Mouse (Mus musculus): ENCODE data around the gene Ccnd1.
A peak's percentile ranks its signal among the peaks of the same experiment; 100 is the strongest.

Gene Ccnd1

DNA sequence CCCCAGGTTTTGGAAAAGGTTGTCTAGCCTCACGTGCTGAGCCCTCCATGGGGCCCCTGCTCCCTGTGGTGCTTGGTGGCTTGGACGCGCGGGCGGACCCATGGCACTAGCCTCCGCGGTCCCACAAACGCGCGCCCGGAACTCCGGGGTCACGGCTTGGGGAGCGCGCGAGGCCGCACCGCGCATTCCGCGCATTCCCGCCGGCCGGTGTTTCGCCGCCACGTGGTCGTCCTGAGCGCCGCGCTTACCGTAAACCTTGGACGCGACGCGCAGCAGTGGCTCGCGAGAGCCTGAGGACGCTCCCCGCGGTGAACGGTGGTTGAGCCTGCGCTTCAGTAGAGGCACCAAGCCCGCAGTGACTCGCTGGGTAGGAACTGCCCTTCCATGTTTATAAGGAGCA is 3.5 kb upstream of the Ccnd1 start:
- peak; percentile 6; the same call in 1 of the 2 replicates for TF ChIP-seq GATA4 (IDR thresholded peaks at IDR 0.05; ENCODE audit: insufficient replicate concordance, low read length)

DNA sequence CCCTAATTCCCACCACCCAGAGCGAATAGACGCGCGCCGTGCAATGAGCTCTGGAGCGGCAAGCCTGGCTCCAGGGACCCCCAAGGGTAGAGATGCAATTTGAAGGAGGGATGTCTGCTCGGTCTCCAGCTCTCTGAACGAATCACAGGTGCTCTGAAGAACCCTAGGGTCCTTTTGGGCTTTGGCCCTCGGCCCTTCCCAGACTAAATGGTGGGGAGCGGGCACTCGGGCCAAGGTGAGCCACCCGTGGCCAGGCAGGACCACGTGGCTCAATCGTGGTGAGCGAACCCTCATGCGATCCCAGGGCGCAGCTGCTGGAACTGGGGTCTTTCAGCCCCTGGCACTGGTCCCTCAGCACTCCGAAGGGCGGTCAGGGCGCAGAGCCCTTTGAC is 3.0 kb upstream of the Ccnd1 start:
- TF ChIP-seq GATA4 (IDR thresholded peaks at IDR 0.05; ENCODE audit: insufficient replicate concordance, low read length): no peak

DNA sequence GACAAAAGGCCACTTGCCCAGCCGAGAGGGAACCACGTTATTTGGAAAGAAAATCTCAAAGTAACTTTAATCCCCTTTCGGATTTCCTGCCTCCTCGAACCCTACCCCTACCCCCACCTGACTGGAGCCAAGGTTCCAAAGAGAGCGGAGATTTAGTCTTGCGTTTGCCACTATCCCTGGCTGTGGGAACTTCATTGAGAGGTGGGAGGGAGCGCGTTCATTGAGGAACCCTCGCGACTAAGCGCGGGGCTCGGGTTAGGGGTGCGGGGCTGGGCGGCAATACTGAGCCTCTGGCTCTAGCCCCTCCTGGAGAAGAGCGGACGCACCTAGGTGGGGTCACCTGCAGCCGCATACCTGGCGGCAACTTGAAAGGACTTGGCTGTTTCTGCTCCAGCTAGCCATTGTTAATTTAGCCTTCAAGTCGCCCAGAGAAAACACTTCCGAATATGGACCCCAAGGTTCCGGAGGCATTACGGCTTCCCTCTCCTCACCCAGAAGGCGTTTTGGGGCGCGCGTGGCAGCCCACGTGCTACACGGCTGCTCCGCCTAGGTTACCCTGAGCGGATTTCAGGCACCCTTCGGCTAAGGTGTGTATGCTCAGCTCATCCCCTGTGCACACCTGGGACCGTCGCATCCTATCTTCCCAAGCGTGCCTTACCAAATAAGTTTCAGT is 2.5 kb upstream of the Ccnd1 start:
- TF ChIP-seq GATA4 (IDR thresholded peaks at IDR 0.05; ENCODE audit: insufficient replicate concordance, low read length): no peak

DNA sequence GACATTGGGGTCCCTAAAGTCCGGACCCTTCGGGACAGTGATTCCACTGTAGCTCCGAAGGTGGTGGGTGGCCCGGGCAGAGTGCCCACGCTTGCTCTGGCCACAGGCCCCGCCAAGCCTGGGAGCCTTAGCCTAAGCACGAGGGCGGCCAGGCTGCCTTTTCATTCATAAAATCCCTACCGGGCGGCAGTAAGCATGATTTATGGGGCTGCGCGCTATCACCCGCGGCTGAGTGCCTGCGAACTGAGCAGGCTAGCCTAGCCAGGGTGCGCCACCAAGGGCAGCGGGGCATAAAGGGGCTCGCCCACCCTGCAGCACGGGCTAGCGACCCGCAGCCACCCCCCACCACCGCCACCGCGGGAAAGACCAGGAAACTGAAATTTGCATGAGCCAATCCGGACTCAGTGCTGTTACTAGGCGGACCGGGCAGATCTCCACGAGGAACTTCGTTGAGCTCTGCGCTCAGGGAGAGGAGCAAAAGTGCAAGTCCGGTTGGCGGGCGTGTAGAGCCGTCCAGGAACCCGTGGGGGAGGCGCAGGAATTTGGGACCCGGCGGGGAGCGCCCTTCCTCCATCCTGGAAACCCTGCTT is 1.6 kb upstream of the Ccnd1 start:
- TF ChIP-seq GATA4 (IDR thresholded peaks at IDR 0.05; ENCODE audit: insufficient replicate concordance, low read length): no peak

DNA sequence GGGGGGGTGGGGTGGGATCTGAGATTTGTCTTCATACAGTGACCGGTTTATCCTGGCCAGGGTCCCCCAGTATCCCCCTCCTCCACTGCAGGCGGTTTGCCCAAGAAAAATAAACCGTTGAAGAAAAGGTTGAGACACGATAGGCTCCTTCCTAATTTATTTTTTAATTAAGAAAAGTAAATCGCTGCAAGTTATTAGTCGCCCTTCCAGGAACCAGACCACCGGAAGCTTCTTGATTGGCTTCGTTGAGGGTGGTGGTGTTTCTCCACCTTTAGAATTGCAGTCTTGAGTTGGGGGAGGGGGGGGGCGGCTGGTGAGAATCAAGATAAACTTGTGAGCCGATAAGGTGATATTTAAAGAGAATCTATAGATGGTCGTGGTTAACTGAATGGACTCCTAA is 860 bp upstream of the Ccnd1 start:
- TF ChIP-seq GATA4 (IDR thresholded peaks at IDR 0.05; ENCODE audit: insufficient replicate concordance, low read length): no peak

DNA sequence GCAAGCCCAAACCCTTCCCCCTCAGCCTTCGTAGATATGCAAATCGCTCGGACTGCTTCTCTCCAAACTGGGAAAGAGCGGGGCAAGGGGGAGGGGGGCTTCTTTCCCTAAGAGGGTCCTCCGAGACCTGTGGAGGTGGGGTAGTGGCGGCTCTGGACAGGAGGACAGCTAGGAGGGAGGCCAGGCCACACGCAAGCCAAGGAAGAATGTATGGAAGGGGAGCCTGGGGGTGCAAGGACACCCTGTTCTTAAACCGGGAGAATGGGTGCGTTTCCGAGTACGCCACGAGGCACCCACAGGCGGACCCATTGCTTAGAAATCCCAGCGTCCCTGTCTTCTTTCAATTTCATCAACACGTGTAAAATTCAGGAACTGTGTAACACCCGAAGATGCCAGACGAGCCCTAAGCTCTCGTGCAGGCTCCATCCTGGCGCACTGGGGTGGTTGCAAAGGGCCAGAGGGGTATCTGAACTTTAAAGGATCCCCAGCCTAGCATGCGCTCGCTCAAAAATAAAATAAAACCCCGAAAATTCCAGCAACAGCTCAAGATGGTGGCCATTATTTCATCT is 362 bp upstream of the Ccnd1 start:
- no peak for TF ChIP-seq GATA4 (IDR thresholded peaks at IDR 0.05; ENCODE audit: insufficient replicate concordance, low read length)

DNA sequence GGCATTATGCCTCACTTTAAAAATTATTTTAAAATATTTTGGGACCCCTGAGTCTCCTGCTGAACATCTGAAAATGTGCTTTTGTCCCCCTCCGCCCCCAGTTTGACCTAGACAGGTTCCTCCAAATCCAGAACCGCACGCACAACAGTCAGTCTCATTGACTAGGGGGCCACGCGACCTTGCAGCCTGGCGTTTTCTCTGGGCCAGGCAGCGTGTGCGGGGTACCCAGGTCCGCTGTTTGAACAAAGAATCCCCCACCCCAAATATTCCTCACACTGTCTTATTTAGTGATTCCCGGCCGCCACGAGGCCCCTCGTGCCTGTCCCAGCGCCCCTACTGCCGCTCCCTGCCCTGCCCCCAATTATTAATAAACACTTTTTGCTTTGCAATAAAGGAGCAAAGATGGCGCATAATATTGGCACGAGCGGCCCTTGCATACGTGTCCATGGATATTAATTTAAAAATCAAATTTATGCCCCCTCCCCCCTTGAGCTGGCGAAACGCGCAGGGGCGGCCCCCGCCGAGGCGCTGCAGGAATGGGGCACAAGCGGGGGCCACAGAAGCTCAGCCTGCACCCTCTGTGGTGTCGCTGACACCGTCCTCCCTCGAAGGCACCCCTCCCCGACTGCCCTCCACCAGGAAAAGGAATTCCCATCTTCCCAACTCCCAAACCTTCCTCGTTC is 923 bp downstream of the Ccnd1 start:
- no peak for TF ChIP-seq GATA4 (IDR thresholded peaks at IDR 0.05; ENCODE audit: insufficient replicate concordance, low read length)

DNA sequence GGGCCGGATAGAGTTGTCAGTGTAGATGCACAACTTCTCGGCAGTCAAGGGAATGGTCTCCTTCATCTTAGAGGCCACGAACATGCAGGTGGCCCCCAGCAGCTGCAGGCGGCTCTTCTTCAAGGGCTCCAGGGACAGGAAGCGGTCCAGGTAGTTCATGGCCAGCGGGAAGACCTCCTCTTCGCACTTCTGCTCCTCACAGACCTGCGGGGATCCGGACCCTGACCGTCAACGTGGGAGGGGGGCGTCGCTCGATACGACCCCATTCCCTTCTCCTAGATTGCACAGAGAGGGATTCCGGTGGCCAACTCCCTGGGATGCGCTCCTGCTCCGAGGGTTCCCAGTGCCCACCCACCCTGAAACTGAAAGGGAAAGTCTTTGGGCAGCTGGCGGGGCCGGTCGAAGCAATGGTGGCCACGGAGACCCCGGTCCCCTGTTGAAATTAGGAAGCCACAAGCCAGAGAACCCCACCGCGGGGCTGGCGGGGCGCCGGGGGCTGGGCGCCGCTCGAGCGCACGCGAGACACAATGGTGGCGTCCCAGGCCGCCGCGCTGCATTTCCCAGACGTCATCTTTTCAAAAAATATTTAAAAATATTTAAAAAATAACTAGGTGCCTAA is 1.7 kb downstream of the Ccnd1 start:
- no peak for TF ChIP-seq GATA4 (IDR thresholded peaks at IDR 0.05; ENCODE audit: insufficient replicate concordance, low read length)

DNA sequence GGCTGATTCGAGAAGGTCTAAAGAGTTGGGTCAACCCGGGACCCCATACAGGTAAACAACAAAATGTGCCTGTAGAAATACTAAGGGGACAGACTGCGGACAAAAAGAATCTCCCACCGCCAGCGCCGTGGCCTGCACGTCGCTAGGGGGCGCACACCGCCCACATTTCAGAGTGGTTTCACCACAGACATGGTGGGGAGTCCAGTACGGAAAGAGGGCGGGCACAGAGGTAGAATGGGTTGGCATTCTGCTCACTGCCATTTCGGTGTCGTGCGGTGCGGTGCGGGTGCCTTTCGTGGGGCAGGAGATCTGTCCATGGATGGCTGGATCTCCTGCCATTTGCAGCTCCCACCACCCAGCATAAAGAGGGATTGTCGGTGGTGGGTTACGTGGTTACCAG is 2.2 kb downstream of the Ccnd1 start:
- no peak for TF ChIP-seq GATA4 (IDR thresholded peaks at IDR 0.05; ENCODE audit: insufficient replicate concordance, low read length)

DNA sequence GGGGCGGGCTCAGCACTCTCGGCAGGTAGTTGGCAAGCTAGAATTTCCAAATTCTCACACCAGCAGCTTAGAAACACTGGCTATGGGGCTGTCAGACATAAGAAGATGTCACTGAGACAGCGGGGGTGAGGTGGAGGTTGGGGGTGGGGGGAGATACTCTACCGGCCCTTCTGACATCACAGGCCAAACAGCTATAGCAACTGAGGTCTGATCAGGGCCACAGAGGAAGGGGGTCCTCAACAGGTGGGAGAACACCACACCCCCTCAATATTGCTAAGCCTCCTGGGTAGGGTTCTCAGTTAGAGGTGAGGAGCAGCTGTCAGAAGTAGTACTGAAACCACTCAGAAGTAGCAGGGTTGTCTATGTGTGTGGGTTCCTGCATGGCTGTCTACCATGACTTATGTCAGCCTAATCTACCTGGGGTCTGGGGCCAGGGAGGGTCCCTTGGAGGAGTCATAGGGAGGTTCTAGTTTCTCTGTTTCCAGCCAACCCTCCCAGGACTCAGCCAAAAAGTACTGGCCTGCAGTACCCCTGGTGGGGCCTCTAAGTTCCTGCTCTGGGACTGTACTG is 3.3 kb downstream of the Ccnd1 start:
- TF ChIP-seq GATA4 (IDR thresholded peaks at IDR 0.05; ENCODE audit: insufficient replicate concordance, low read length): no peak

DNA sequence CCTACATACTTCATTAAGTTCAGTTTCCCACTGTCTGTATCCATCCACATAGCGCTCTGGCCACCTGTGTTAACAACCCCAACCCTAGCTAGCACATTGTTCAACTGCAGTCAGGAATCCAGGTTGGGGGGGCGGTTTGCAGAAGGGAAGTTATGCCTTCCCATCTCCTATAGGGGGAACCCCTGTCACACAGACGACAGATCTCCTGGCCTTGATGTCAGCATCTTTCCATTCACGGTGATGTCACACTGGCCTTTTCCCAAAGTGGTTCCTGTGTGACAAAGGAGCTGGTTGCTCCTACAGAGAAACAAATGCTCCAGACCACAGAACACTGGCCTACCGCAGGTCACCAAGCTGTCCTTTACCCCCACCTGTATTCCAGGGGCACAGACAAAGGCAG is 4.2 kb downstream of the Ccnd1 start:
- TF ChIP-seq GATA4 (IDR thresholded peaks at IDR 0.05; ENCODE audit: insufficient replicate concordance, low read length): no peak

DNA sequence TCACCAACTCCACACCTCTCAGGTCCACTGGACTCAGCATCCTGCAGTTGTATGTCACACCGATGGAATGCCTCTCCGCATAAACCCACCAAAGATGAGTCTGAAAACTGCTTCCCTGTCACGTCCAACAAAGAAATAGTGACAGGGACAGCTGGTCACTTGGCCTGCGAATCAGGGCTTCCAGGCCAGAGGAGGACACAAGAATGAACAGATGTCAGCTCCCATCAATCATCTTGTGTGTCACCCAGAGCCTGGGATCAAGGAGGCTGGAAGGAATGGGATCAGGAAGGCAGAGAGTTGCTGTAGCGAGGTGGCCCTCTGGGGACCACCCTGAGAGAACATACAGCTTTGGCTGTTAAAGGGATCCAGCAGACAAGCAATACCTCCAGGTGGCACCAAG is 4.8 kb downstream of the Ccnd1 start:
- TF ChIP-seq GATA4 (IDR thresholded peaks at IDR 0.05; ENCODE audit: insufficient replicate concordance, low read length): no peak

DNA sequence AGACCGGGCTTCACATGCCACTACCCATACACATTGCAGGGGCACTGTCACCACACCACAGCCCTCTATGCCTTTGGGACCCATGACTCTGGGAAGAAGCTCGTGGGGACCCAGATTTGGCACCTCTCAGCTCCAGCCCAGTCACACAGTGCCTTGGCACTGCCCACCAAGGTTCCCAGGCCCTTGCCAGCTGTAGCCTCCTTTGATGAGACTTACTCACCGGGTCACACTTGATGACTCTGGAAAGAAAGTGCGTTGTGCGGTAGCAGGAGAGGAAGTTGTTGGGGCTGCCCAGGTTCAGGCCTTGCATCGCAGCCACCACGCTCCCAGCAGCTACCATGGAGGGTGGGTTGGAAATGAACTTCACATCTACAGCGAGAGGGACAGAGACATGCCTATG is 5.9 kb downstream of the Ccnd1 start:
- no peak for TF ChIP-seq GATA4 (IDR thresholded peaks at IDR 0.05; ENCODE audit: insufficient replicate concordance, low read length)

DNA sequence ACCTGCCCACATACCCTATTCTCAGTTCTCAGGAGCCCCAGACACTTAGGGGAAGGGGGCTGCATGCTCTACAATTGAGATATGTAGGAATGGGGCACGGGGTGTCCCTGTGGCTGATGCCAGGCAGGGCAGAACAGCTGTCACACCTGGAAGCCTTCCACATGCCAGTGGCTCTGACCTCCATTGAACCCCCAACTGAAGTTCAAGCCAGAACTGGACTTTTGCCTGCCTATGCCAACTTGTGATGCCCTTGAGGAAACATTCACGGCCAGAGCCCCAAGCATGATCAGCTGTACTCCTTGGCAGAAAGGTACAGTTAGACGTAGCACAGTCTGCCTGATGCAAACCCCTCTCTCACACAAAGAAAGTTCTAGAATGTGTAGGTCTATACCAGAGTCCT is 6.4 kb downstream of the Ccnd1 start:
- TF ChIP-seq GATA4 (IDR thresholded peaks at IDR 0.05; ENCODE audit: insufficient replicate concordance, low read length): no peak

DNA sequence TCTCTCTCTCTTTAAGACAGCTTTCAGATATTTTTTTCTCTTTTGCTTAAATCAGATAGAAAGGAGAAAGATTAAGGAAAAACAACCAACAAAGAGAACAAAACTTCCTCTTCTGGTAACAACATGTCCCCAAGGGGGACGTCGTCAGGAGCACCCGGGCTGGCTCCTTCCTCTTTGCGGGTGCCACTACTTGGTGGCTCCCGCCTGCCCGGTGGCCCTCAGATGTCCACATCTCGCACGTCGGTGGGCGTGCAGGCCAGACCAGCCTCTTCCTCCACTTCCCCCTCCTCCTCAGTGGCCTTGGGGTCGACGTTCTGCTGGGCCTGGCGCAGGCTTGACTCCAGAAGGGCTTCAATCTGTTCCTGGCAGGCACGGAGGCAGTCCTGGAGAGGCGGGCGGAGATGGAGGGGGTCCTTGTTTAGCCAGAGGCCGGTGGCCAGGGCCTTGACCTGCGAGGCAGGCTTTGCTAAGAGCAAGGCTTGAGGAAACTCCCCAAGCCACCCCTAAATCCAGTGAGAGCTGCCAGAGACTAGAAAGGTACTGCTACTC is 7.3 kb downstream of the Ccnd1 start:
- TF ChIP-seq GATA4 (IDR thresholded peaks at IDR 0.05; ENCODE audit: insufficient replicate concordance, low read length): no peak

All from liver, adult (tissue).